Mouse (Mus musculus): ENCODE measurements around the gene Iqsec1.
"Not testable (repeated sequence)": the region's sequence is repeated elsewhere in the genome, so short reads cannot be mapped to it uniquely, and the experiment has no call there.

Gene Iqsec1

DNA sequence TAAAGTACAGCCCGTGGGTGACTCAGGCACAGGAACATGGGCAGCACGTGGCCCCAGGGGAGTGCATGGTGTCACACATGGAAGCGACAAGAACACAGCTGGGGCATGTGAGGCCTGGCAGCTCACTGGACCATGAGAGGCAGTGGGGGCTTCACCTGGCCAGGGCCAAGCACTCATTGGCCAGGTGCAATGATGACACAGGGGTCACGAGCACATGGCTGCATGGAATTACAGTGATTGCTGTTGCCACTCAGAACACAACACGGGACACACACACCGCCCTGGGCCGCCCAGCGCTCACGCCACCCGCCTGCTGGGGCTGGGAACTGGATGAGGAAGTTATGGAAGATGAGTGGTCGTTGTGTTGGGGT, 327.5 kb downstream of the Iqsec1 start:
- DNase-seq (ENCODE audit: low spot score in 2 of 2) = peak in 1 of 2 experiments; percentile 25

DNA sequence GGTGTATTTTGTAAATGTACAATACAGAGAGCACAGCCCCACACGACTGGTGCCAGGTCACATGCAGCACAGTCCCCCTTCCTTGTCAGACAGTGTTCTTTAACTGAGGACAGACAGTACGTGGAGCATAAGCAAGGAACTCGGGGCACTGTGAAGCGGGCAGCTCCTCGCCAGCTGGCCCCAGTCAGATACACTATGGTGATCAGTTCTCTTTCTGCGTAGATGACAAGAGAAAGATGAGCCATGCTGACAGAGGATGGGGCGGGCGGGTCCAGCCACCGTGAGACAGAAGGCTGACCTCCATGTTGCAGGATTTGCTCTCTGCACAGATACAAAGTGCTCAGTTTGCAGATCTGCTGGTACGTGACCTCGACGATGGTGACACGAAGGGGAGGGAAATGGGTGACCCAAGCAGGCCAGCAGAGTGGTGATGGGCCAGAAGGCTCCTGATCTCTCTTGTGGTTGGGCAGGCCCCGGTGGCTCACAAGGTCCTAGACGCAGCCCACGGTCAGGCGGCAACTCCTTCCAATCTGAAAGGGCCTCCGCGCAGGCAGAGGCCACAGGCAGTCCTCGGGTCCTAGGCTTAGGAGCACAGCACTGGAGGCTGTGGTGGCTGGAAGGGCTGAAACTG, 328.0 kb downstream of the Iqsec1 start:
- DNase-seq (ENCODE audit: low spot score in 2 of 2) = no peak

GRCm38 (mm10) chr6:90659913-90660312, 328.6 kb downstream of the Iqsec1 start:
- DNase-seq (ENCODE audit: low spot score in 2 of 2) = no peak

- peak in 1 of 2 experiments; percentile 20 for DNase-seq (ENCODE audit: low spot score in 2 of 2)
These were observed 332.1 kb downstream of the Iqsec1 start for GRCm38 (mm10) chr6:90656344-90656850.

- peak in 1 of 2 experiments; percentile 42 for DNase-seq (ENCODE audit: low spot score in 2 of 2)
These were observed 334.7 kb downstream of the Iqsec1 start for GRCm38 (mm10) chr6:90653736-90654135.

GRCm38 (mm10) chr6:90650634-90651033, 337.9 kb downstream of the Iqsec1 start:
- DNase-seq (ENCODE audit: low spot score in 2 of 2) = no peak

- no peak for DNase-seq (ENCODE audit: low spot score in 2 of 2)
These were observed 339.2 kb downstream of the Iqsec1 start for GRCm38 (mm10) chr6:90649279-90649678.

DNA sequence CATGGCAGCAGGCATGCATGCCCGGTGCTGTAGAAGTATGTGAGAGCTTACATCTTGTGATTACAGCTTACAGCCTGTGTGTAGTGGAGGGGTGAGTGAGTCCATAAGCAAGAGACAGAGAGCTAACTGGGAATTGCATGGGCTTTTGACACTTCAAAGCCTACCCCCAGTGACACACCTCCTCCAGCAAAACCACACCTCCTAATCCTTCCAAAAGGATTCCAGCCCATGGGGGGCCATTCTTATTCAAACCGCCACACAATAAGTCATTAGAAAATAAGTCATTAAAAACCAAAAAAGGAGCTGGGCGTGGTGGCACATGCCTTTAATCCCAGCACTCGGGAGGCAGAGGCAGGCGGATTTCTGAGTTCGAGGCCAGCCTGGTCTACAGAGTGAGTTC, 340.1 kb downstream of the Iqsec1 start:
- no peak for DNase-seq (ENCODE audit: low spot score in 2 of 2)

DNA sequence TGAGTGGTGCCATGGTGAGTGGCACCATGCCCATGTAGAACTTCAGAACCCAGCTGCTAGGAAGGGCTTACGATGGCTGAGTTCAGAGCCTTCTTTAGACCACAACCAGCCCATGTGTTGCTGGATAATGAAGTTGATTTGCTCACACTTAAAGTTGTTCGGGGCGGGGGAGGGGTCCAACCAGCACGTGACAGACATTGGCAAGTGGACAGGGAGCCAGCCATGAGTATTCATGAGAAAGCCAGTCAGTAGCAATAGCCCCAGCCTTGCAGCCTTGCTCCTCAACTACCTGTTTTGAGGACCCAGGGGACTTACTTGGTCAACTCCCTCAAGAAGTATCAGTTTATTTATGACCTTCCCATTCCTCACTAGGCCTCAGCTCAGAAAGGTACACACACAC, 343.5 kb downstream of the Iqsec1 start:
- no peak for DNase-seq (ENCODE audit: low spot score in 2 of 2)

- DNase-seq (ENCODE audit: low spot score in 2 of 2) = no peak
These were observed 345.4 kb downstream of the Iqsec1 start for GRCm38 (mm10) chr6:90643057-90643456.

GRCm38 (mm10) chr6:90635611-90636010, 352.9 kb downstream of the Iqsec1 start:
- no peak for DNase-seq (ENCODE audit: low spot score in 2 of 2)

GRCm38 (mm10) chr6:90635081-90635480, 353.4 kb downstream of the Iqsec1 start:
- no peak for DNase-seq (ENCODE audit: low spot score in 2 of 2)

DNA sequence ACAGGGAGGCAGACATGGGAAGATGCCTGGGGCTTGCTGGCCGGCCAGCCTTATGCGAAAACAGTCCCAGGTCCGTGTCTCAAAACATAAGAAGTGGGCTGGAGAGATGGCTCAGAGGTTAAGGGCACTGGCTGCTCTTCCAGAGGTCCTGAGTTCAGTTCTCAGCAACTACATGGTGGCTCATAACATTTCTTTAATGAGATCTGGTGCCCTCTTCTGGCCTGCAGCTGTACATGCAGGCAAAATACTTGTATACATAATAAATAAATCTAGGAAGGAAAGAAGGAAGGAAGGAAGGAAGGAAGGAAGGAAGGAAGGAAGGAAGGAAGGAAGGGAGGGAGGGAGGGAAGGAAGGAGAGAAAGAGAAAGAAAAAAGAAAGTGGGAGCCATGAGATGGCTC, 356.0 kb downstream of the Iqsec1 start:
- DNase-seq (ENCODE audit: low spot score in 2 of 2) = not testable (repeated sequence)

- no peak for DNase-seq (ENCODE audit: low spot score in 2 of 2)
These were observed 358.1 kb downstream of the Iqsec1 start for GRCm38 (mm10) chr6:90630427-90630826.

DNA sequence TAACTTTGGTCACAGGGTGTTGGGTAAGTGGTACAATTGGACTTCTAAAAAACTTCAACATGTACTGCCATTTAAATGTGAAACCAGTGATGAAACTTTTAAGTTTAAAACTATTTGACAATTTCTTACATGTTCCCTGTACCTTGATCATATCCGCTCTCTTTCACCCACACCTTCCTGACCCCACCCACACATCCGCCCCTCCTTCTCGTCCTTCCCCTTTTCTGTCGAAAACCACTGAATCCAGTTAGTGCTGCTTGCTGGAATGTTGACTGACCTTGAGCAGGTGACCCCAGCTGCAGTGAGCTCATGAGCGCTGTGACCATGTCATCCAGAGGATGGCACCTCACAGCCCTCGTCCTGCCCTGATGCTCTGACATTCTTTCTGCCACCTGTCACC, 359.0 kb downstream of the Iqsec1 start:
- DNase-seq (ENCODE audit: low spot score in 2 of 2) = no peak

GRCm38 (mm10) chr6:90627556-90627955, 360.9 kb downstream of the Iqsec1 start:
- no peak for DNase-seq (ENCODE audit: low spot score in 2 of 2)

DNA sequence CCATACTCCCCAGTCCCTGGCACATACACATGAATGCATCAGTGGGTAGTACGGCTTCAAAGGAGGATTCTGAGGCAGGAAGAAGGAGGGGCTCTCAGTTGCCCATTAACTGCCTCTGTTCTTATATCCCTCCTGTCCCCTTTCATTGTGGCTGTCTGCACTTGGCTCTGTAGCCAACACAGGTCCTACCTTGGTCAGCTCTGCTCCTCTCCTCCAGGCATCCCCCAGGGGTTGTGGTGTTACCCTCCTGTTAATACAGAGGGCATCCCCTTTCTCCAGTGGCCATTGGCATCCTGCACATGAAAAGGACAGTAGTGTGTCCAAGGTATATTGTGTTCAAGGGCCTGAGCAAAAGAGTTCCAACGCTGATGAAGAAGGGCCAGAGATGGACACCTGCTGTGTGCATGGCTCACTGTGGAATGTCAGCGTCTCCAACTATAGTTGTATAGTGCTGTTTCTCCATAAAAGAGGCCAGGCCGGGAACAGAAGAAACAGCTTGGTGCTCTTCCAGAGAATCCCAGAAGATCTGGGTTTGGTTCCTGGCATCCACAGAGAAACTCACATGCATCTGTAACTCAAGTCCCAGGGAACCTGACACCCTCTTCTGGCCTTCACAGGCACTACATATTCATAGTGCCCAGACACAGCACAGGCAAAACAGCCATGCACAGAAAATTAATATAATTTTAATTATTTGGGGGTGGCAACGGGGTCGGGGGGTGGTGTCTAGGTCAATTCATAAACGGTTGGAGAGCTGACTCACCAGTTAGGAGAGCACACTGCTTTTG, 363.1 kb downstream of the Iqsec1 start:
- no peak for DNase-seq (ENCODE audit: low spot score in 2 of 2)

- peak in 1 of 2 experiments; percentile 21 for DNase-seq (ENCODE audit: low spot score in 2 of 2)
These were observed 363.8 kb downstream of the Iqsec1 start for GRCm38 (mm10) chr6:90624733-90625132.

DNA sequence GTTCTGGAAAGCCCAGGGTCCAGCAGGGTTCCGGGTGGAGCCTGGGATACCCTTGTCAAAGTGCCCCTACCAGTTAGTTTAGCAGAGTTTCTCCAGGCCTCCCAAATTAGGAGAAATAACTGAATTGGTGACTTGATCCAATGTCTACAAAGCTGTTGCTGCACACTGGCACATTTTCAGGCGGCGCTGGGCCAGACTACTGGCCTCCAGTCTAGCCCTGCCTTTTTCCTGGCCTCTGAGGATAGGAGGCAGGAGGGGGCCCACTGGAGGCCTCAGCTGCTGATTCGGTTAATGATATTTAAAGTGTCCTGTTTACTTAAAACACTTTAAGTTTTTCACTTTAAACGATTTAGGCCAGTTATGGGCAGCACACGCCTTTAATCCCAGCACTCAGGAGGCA, 364.3 kb downstream of the Iqsec1 start:
- no peak for DNase-seq (ENCODE audit: low spot score in 2 of 2)

- DNase-seq (ENCODE audit: low spot score in 2 of 2) = no peak
These were observed 365.0 kb downstream of the Iqsec1 start for GRCm38 (mm10) chr6:90623456-90623836.

DNA sequence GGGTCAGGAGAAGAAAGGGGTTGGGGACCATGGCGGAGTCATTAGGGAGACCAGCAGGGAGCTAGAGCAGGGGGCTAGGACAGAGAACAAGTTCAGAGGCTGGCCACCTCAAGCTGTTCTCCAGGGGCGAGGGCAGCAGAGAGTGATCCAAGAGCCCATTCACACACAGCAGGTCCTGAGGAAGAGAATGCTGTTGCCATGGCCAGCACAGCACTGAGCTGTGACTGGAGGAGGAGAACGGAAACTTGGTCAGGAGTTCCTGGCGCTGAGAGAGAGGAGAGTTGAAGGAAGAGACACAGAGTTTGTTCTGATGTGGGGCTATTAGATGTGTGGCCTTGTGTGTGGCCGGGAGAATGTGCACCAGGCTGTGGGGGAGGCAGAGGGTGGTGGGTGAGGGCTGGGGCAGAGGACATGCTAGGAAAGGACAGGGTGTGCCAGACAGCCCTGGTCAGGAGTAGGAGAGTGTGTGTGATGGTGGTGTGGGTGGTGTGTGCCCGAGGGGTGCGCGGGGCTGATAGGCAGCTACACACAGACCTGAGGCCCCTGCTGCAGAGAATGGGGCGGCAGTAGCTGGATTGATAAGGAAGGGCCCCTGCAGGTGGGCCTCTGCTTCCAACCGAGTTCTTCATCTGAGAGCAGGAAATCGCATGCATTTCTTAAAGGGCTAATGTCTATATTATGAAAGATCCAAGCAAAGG, 365.6 kb downstream of the Iqsec1 start:
- no peak for DNase-seq (ENCODE audit: low spot score in 2 of 2)

GRCm38 (mm10) chr6:90621584-90621890, 366.9 kb downstream of the Iqsec1 start:
- DNase-seq (ENCODE audit: low spot score in 2 of 2) = no peak
